Mouse (Mus musculus) CH12.LX (cell line): ENCODE data around the gene Ccr4. TPM values are rescaled to one million over a fixed set of nuclear protein-coding genes. Genes with fewer than 3 reads are reported as not detected.

Experiments
- DNase-seq: peaks from one replicate; pipeline ENCODE4 v3.0.0-alpha.2; 2013; ENCODE audit errors: extremely low read depth
- H3K27ac ChIP-seq: 2 replicates; pipeline ENCODE4 v1.5.1; 2012; ENCODE audit warnings: low read depth, mild to moderate bottlenecking, control low read depth, moderate library complexity; ENCODE audit not compliant: insufficient read depth
- H3K27me3 ChIP-seq: replicated peaks from 2 replicates; pipeline ENCODE3; 2012; ENCODE audit warnings: inconsistent platforms
- H3K36me3 ChIP-seq, 2 experiments: replicated peaks in 1 of 2; 2 replicates each; pipeline versions ENCODE3 to v1.6.1; 2012; ENCODE audit warnings: inconsistent platforms in 1 of 2, low read length in 1 of 2, mild to moderate bottlenecking in 1 of 2, mixed read lengths in 1 of 2, moderate library complexity in 1 of 2; ENCODE audit not compliant: control insufficient read depth in 1 of 2, insufficient read depth in 1 of 2
- H3K4me1 ChIP-seq, 2 experiments: 2 replicates each; pipeline ENCODE4 v1.6.1; 2012; ENCODE audit warnings: inconsistent platforms in 1 of 2, moderate library complexity in 1 of 2; ENCODE audit not compliant: insufficient read depth in 2 of 2, control insufficient read depth in 1 of 2
- H3K4me2 ChIP-seq: 2 replicates; pipeline ENCODE4 v1.6.1; 2012; ENCODE audit warnings: low read depth, mild to moderate bottlenecking, control low read depth; ENCODE audit not compliant: poor library complexity, insufficient read depth, severe bottlenecking
- H3K4me3 ChIP-seq, 3 experiments: fragments of 150-350 bp in 1 of 3; sonication (generic) in 1 of 3; replicated peaks in 1 of 3; 2 replicates each; pipeline versions ENCODE3 to v1.5.1; 2011 to 2012; ENCODE audit warnings: low read depth in 2 of 3, low read length in 2 of 3, mild to moderate bottlenecking in 2 of 3, moderate library complexity in 2 of 3, control low read depth in 1 of 3, improper control_type of control experiment in 1 of 3, inconsistent platforms in 1 of 3, mixed read lengths in 1 of 3; ENCODE audit not compliant: poor library complexity in 1 of 3
- H3K79me2 ChIP-seq: replicated peaks from 2 replicates; pipeline ENCODE4 v1.6.1; 2012; ENCODE audit warnings: mild to moderate bottlenecking, moderate library complexity; ENCODE audit not compliant: control insufficient read depth, poor library complexity, insufficient read depth, severe bottlenecking; ENCODE audit errors: extremely low read depth
- H3K9ac ChIP-seq: 2 replicates; pipeline ENCODE4 v1.6.1; 2012; ENCODE audit warnings: low read depth, mild to moderate bottlenecking, control low read depth, moderate library complexity; ENCODE audit not compliant: insufficient read depth
- H3K9me3 ChIP-seq: replicated peaks from 2 replicates; pipeline ENCODE3; 2012; ENCODE audit warnings: low read length, inconsistent platforms, mixed read lengths
- BHLHE40 ChIP-seq: IDR thresholded peaks from 2 replicates; pipeline ENCODE4 v1.6.1; 2011; ENCODE audit warnings: mild to moderate bottlenecking, low read depth, low read length, improper control_type of control experiment
- CHD1 ChIP-seq: IDR thresholded peaks from 2 replicates; pipeline ENCODE4 v1.6.1; 2012; ENCODE audit warnings: low read depth, low read length, improper control_type of control experiment, inconsistent platforms
- CHD2 ChIP-seq: IDR thresholded peaks from 2 replicates; pipeline ENCODE4 v1.6.1; 2011; ENCODE audit warnings: low read length, improper control_type of control experiment
- CTCF ChIP-seq, 2 experiments: IDR thresholded peaks in 1 of 2; conservative IDR thresholded peaks in 1 of 2; 2 replicates each; pipeline ENCODE4 v1.5.1; 2011 to 2012; ENCODE audit warnings: low read depth in 2 of 2, low read length in 2 of 2, improper control_type of control experiment in 1 of 2, inconsistent platforms in 1 of 2, mild to moderate bottlenecking in 1 of 2, moderate library complexity in 1 of 2
- EP300 ChIP-seq: IDR thresholded peaks from 2 replicates; pipeline ENCODE4 v1.6.1; 2011; ENCODE audit warnings: low read length, improper control_type of control experiment
- ETS1 ChIP-seq: conservative IDR thresholded peaks from 2 replicates; pipeline ENCODE4 v1.6.1; 2012; ENCODE audit warnings: low read depth, mild to moderate bottlenecking, inconsistent platforms, low read length, improper control_type of control experiment, moderate library complexity
- GABPA ChIP-seq: IDR thresholded peaks from 2 replicates; pipeline ENCODE4 v1.6.1; 2012; ENCODE audit warnings: low read depth, low read length, improper control_type of control experiment, inconsistent platforms; ENCODE audit not compliant: insufficient replicate concordance
- HCFC1 ChIP-seq: IDR thresholded peaks from 2 replicates; pipeline ENCODE4 v1.6.1; 2012; ENCODE audit warnings: low read depth, mild to moderate bottlenecking, inconsistent platforms, low read length, improper control_type of control experiment
- IRF4 ChIP-seq: IDR thresholded peaks from 2 replicates; pipeline ENCODE4 v1.6.1; 2014; ENCODE audit warnings: low read depth, mild to moderate bottlenecking, inconsistent platforms, low read length, improper control_type of control experiment
- JUN ChIP-seq: IDR thresholded peaks from 2 replicates; pipeline ENCODE4 v1.6.1; 2011; ENCODE audit warnings: low read depth, mild to moderate bottlenecking, low read length, improper control_type of control experiment, moderate library complexity; ENCODE audit not compliant: insufficient read depth
- JUND ChIP-seq: conservative IDR thresholded peaks from 2 replicates; pipeline ENCODE4 v1.6.1; 2011; ENCODE audit warnings: low read depth, low read length, improper control_type of control experiment
- KAT2A ChIP-seq: IDR thresholded peaks from 2 replicates; pipeline ENCODE4 v1.6.1; 2012; ENCODE audit warnings: low read length, improper control_type of control experiment, inconsistent platforms; ENCODE audit not compliant: insufficient replicate concordance
- MAFK ChIP-seq: IDR thresholded peaks from 2 replicates; pipeline ENCODE4 v1.6.1; 2011; ENCODE audit warnings: low read length, improper control_type of control experiment; ENCODE audit not compliant: insufficient replicate concordance
- MAX ChIP-seq: IDR thresholded peaks from 2 replicates; pipeline ENCODE4 v1.6.1; 2011; ENCODE audit warnings: low read length, improper control_type of control experiment
- MAZ ChIP-seq: IDR thresholded peaks from 2 replicates; pipeline ENCODE4 v1.6.1; 2012; ENCODE audit warnings: low read depth, mild to moderate bottlenecking, inconsistent platforms, low read length, improper control_type of control experiment, moderate library complexity
- MEF2A ChIP-seq: IDR thresholded peaks from 2 replicates; pipeline ENCODE4 v1.6.1; 2014; ENCODE audit warnings: low read depth, mild to moderate bottlenecking, inconsistent platforms, low read length, improper control_type of control experiment, borderline replicate concordance
- MXI1 ChIP-seq: IDR thresholded peaks from 2 replicates; pipeline ENCODE4 v1.6.1; 2011; ENCODE audit warnings: mild to moderate bottlenecking, low read depth, low read length, improper control_type of control experiment
- MYC ChIP-seq: IDR thresholded peaks from 2 replicates; pipeline ENCODE4 v1.6.1; 2011; ENCODE audit warnings: low read depth, mild to moderate bottlenecking, improper control_type of control experiment, low read length
- NRF1 ChIP-seq: IDR thresholded peaks from 2 replicates; pipeline ENCODE4 v1.6.1; 2014; ENCODE audit warnings: low read depth, mild to moderate bottlenecking, inconsistent platforms, low read length, improper control_type of control experiment, moderate library complexity
- PAX5 ChIP-seq: IDR thresholded peaks from 2 replicates; pipeline ENCODE4 v1.6.1; 2012; ENCODE audit warnings: low read length, inconsistent platforms, mixed read lengths
- POLR2A ChIP-seq: IDR thresholded peaks from 2 replicates; pipeline ENCODE4 v1.6.1; 2011; ENCODE audit warnings: low read depth, mild to moderate bottlenecking, improper control_type of control experiment, low read length
- POLR2AphosphoS2 ChIP-seq: IDR thresholded peaks from 2 replicates; pipeline ENCODE4 v1.6.1; 2011; ENCODE audit warnings: low read depth, low read length, improper control_type of control experiment
- RAD21 ChIP-seq: IDR thresholded peaks from 2 replicates; pipeline ENCODE4 v1.6.1; 2011; ENCODE audit warnings: low read depth, mild to moderate bottlenecking, low read length, improper control_type of control experiment, moderate library complexity
- RCOR1 ChIP-seq: conservative IDR thresholded peaks from 2 replicates; pipeline ENCODE4 v1.6.1; 2012; ENCODE audit warnings: low read depth, mild to moderate bottlenecking, inconsistent platforms, low read length, improper control_type of control experiment
- SIN3A ChIP-seq: IDR thresholded peaks from 2 replicates; pipeline ENCODE4 v1.6.1; 2012; ENCODE audit warnings: low read length, improper control_type of control experiment, inconsistent platforms
- SMC3 ChIP-seq: IDR thresholded peaks from 2 replicates; pipeline ENCODE4 v1.6.1; 2011; ENCODE audit warnings: low read depth, low read length, improper control_type of control experiment
- TBP ChIP-seq: conservative IDR thresholded peaks from 2 replicates; pipeline ENCODE4 v1.6.1; 2011; ENCODE audit warnings: low read depth, low read length, improper control_type of control experiment
- TCF12 ChIP-seq: IDR thresholded peaks from 2 replicates; pipeline ENCODE4 v1.6.1; 2014; ENCODE audit warnings: low read depth, mild to moderate bottlenecking, inconsistent platforms, low read length, improper control_type of control experiment
- UBTF ChIP-seq: IDR thresholded peaks from 2 replicates; pipeline ENCODE4 v1.6.1; 2012; ENCODE audit warnings: low read depth, mild to moderate bottlenecking, inconsistent platforms, low read length, improper control_type of control experiment, moderate library complexity
- USF1 ChIP-seq: IDR thresholded peaks from 2 replicates; pipeline ENCODE4 v1.6.1; 2014; ENCODE audit warnings: low read depth, mild to moderate bottlenecking, inconsistent platforms, low read length, improper control_type of control experiment
- USF2 ChIP-seq: conservative IDR thresholded peaks from 2 replicates; pipeline ENCODE4 v1.6.1; 2011; ENCODE audit warnings: low read depth, low read length, improper control_type of control experiment
- ZC3H11A ChIP-seq: IDR thresholded peaks from 2 replicates; pipeline ENCODE4 v1.6.1; 2012; ENCODE audit warnings: low read depth, mild to moderate bottlenecking, inconsistent platforms, low read length, improper control_type of control experiment
- ZKSCAN1 ChIP-seq: IDR thresholded peaks from 2 replicates; pipeline ENCODE4 v1.6.1; 2012; ENCODE audit warnings: low read depth, inconsistent platforms, low read length, improper control_type of control experiment, borderline replicate concordance
- ZNF384 ChIP-seq: IDR thresholded peaks from 2 replicates; pipeline ENCODE4 v1.6.1; 2012; ENCODE audit warnings: low read depth, low read length, improper control_type of control experiment, inconsistent platforms
- dilution Hi-C: fragments of 300-500 bp; cut with MboI; formaldehyde crosslinking; loops from 2 replicates; pipeline ENCODE4 v1.14.3; 2020; ENCODE audit warnings: low sequenced_read_pairs; ENCODE audit not compliant: extremely low pct_unique_long_range_greater_than_20kb, extremely low pct_ligation_motif_present
- in situ Hi-C: fragments of 300-500 bp; cut with MboI; formaldehyde crosslinking; loops from 3 replicates; pipeline ENCODE4 v1.14.3; 2019; ENCODE audit warnings: low sequenced_read_pairs, low pct_ligation_motif_present, low pct_unique_long_range_greater_than_20kb, mixed read lengths
- polyA plus RNA-seq: library from polyadenylated mRNA; unstranded; fragments of >175 nt; gene quantifications from 2 replicates; pipeline ENCODE4 v1.2.1, GENCODE M21; 2012; ENCODE audit warnings: low read depth; ENCODE audit not compliant: insufficient read length
- total RNA-seq, 2 experiments: library from RNA; depleted of rRNA; stranded (reverse); fragments of 300-350 nt in 1 of 2; fragments of >200 nt in 1 of 2; gene quantifications; 2 replicates each; pipeline ENCODE4 v1.2.3; 2012 to 2014

The Ccr4 gene
- total and polyA plus RNA-seq, 3 experiments, result 0.08 to 0.74 (median 0.36) TPM

- TF ChIP-seq SMC3 (no peak), JUND (peak; percentile 65; the same call in 1 of the 2 replicates), GABPA (no peak), CTCF (conservative IDR thresholded peaks at IDR 0.05 in 1 of 2, IDR thresholded peaks at IDR 0.05 in 1 of 2; ENCODE audit: low read depth in 2 of 2, low read length in 2 of 2) (no peak), CHD1 (no peak), HCFC1 (no peak), MYC (no peak), USF1 (peak; percentile 62), ZNF384 (no peak), ZKSCAN1 (no peak), MEF2A (peak; percentile 65; the same call in 1 of the 2 replicates), UBTF (no peak), RAD21 (no peak), ETS1 (peak; percentile 58), POLR2A (no peak), POLR2AphosphoS2 (no peak), TCF12 (peak; percentile 57; the same call in 1 of the 2 replicates), ZC3H11A (no peak), MAX (peak; percentile 64; the same call in 1 of the 2 replicates), CHD2 (peak; percentile 38; the same call in 1 of the 2 replicates), USF2 (peak; percentile 52), SIN3A (no peak), EP300 (peak; percentile 84), PAX5 (no peak), IRF4 (peak; percentile 93), MAFK (peak; percentile 40; the same call in 1 of the 2 replicates), JUN (peak; percentile 59; the same call in 1 of the 2 replicates), MAZ (no peak), MXI1 (no peak), TBP (no peak), RCOR1 (peak; percentile 59; the same call in 1 of the 2 replicates), BHLHE40 (peak; percentile 95), NRF1 (no peak), KAT2A (no peak)
- Histone ChIP-seq H3K36me3 (peaks cover 0 to 2% of the 10 kb centered on the region in 2 experiments), H3K27me3 (no peaks in the 10 kb centered on the region), H3K79me2 (no peaks in the 10 kb centered on the region), H3K27ac (no peak overlapping the region), H3K4me3 (no peak overlapping the region), H3K4me1 (peaks cover 24 to 40% of the 10 kb centered on the region in 2 experiments), H3K9ac (no peak overlapping the region), H3K4me2 (peak overlapping the region; percentile 12; the same call in 1 of the 2 replicates), H3K9me3 (peaks cover 3% of the 10 kb centered on the region)
- no peak for DNase-seq
- in situ Hi-C loops, result loop anchor here (25.0 kb wide), 1 partner anchor 175 kb away; no protein-coding TSS in a partner anchor
- dilution Hi-C loops, result no loop called here
These were observed 17.0 kb downstream of the Ccr4 start for GRCm38 (mm10) chr9:114487481-114488258.
